Mouse (Mus musculus): Measurements from ENCODE around the gene Acot3. TPM values are rescaled to one million over a fixed set of nuclear protein-coding genes. Genes with fewer than 3 reads are reported as not detected.
"Not testable (repeated sequence)": the region's sequence is repeated elsewhere in the genome, so short reads cannot be mapped to it uniquely, and the experiment has no call there.

The Acot3 gene
- polyA plus RNA-seq, 1 experiment from 2014 or later = 1.3 TPM

GRCm38 (mm10) chr12:84023052-84023745 lies 28.7 kb upstream of the Acot3 start:
- Histone ChIP-seq H3K9me3 (no peaks in the 10 kb centered on the region), H3K9ac (no peak overlapping the region), H3K4me1 (no peaks in the 10 kb centered on the region), H3K4me3 (replicated peaks) (no peak overlapping the region), H3K27ac (no peak overlapping the region), H3K4me2 (no peak overlapping the region), H3K36me3 (no peaks in the 10 kb centered on the region), H3K27me3 (replicated peaks) (no peaks in the 10 kb centered on the region)
- 78% methylated on average over 9 of the region's 9 CpGs for WGBS
- peak; percentile 51; the same call in 1 of the 2 replicates for ATAC-seq (ENCODE audit: insufficient read depth, low FRiP score, low read depth)

GRCm38 (mm10) chr12:84025888-84026287 lies 26.1 kb upstream of the Acot3 start:
- WGBS = 79% methylated on average over 7 of the region's 7 CpGs
- Histone ChIP-seq H3K9me3 (no peaks in the 10 kb centered on the region), H3K4me1 (no peaks in the 10 kb centered on the region)

GRCm38 (mm10) chr12:84028328-84028727 lies 23.6 kb upstream of the Acot3 start:
- not testable (repeated sequence) for H3K9ac ChIP-seq; H3K9me3 ChIP-seq; H3K4me3 ChIP-seq (replicated peaks); H3K4me2 ChIP-seq; ATAC-seq (ENCODE audit: insufficient read depth, low FRiP score, low read depth); H3K4me1 ChIP-seq; H3K36me3 ChIP-seq; H3K27me3 ChIP-seq (replicated peaks); H3K27ac ChIP-seq
- 69% methylated on average over 3 of the region's 3 CpGs for WGBS

More at GRCm38 (mm10) chr12:84025888-84026287, 26.1 kb upstream of the Acot3 start:
- no peak overlapping the region for H3K4me2 ChIP-seq
- no peaks in the 10 kb centered on the region for H3K27me3 ChIP-seq (replicated peaks)
- H3K36me3 ChIP-seq = no peaks in the 10 kb centered on the region
- ATAC-seq (ENCODE audit: insufficient read depth, low FRiP score, low read depth) = no peak
- no peak overlapping the region for H3K9ac ChIP-seq
- H3K4me3 ChIP-seq (replicated peaks) = no peak overlapping the region
- H3K27ac ChIP-seq = no peak overlapping the region

GRCm38 (mm10) chr12:84029043-84029442 lies 22.9 kb upstream of the Acot3 start:
- H3K27me3 ChIP-seq (replicated peaks); H3K9me3 ChIP-seq; H3K4me3 ChIP-seq (replicated peaks); H3K36me3 ChIP-seq; H3K27ac ChIP-seq; H3K4me2 ChIP-seq; H3K9ac ChIP-seq; H3K4me1 ChIP-seq; ATAC-seq (ENCODE audit: insufficient read depth, low FRiP score, low read depth): not testable (repeated sequence)
- WGBS = 91% methylated on average over 1 of the region's 1 CpGs

GRCm38 (mm10) chr12:84030659-84031332 lies 21.1 kb upstream of the Acot3 start:
- Histone ChIP-seq H3K36me3 (no peaks in the 10 kb centered on the region), H3K9ac (no peak overlapping the region), H3K9me3 (no peaks in the 10 kb centered on the region), H3K4me3 (replicated peaks) (no peak overlapping the region), H3K4me2 (no peak overlapping the region), H3K27ac (no peak overlapping the region), H3K4me1 (no peaks in the 10 kb centered on the region), H3K27me3 (replicated peaks) (no peaks in the 10 kb centered on the region)
- 58% methylated on average over 4 of the region's 4 CpGs for WGBS
- ATAC-seq (ENCODE audit: insufficient read depth, low FRiP score, low read depth) = 0 out of 2 replicates have a peak, but pooled peaks have one; percentile 39

- no peak overlapping the region for H3K27ac ChIP-seq
- no peak overlapping the region for H3K4me2 ChIP-seq
- H3K36me3 ChIP-seq = no peaks in the 10 kb centered on the region
- H3K9me3 ChIP-seq = no peaks in the 10 kb centered on the region
- ATAC-seq (ENCODE audit: insufficient read depth, low FRiP score, low read depth) = no peak
- H3K27me3 ChIP-seq (replicated peaks) = no peaks in the 10 kb centered on the region
- no peak overlapping the region for H3K9ac ChIP-seq
- H3K4me1 ChIP-seq = no peaks in the 10 kb centered on the region
- no peak overlapping the region for H3K4me3 ChIP-seq (replicated peaks)
- WGBS = 84% methylated on average over 4 of the region's 4 CpGs
Observed at GRCm38 (mm10) chr12:84032854-84033253, 19.1 kb upstream of the Acot3 start.

GRCm38 (mm10) chr12:84033302-84033701 lies 18.6 kb upstream of the Acot3 start:
- H3K27ac ChIP-seq = not testable (repeated sequence)
- WGBS = 74% methylated on average over 2 of the region's 2 CpGs

GRCm38 (mm10) chr12:84034108-84034507 lies 17.8 kb upstream of the Acot3 start:
- Histone ChIP-seq H3K9me3 (no peaks in the 10 kb centered on the region), H3K4me3 (replicated peaks) (no peak overlapping the region), H3K27ac (no peak overlapping the region), H3K27me3 (replicated peaks) (no peaks in the 10 kb centered on the region), H3K4me1 (no peaks in the 10 kb centered on the region), H3K9ac (no peak overlapping the region), H3K4me2 (no peak overlapping the region), H3K36me3 (no peaks in the 10 kb centered on the region)
- ATAC-seq (ENCODE audit: insufficient read depth, low FRiP score, low read depth) = no peak
- WGBS = 29% methylated on average over 4 of the region's 4 CpGs

More at GRCm38 (mm10) chr12:84033302-84033701, 18.6 kb upstream of the Acot3 start:
- not testable (repeated sequence) for H3K9ac ChIP-seq; H3K4me1 ChIP-seq; ATAC-seq (ENCODE audit: insufficient read depth, low FRiP score, low read depth); H3K4me2 ChIP-seq; H3K36me3 ChIP-seq; H3K27me3 ChIP-seq (replicated peaks); H3K9me3 ChIP-seq; H3K4me3 ChIP-seq (replicated peaks)

GRCm38 (mm10) chr12:84038241-84038640 lies 13.7 kb upstream of the Acot3 start, which contains the start of gene Acot4:
TSS of gene Acot4 (plus strand) at chr12:84038379.
- not testable (repeated sequence) for H3K4me1 ChIP-seq; ATAC-seq (ENCODE audit: insufficient read depth, low FRiP score, low read depth); H3K27ac ChIP-seq; H3K36me3 ChIP-seq; H3K9me3 ChIP-seq; H3K27me3 ChIP-seq (replicated peaks)
- Histone ChIP-seq H3K9ac (0 out of 2 replicates have a peak within 1 kb of the TSS, but pooled peaks have one; percentile 25), H3K4me2 (peak within 1 kb of the TSS; percentile 71), H3K4me3 (replicated peaks) (peak within 1 kb of the TSS; percentile 48)
- 8% methylated on average over 32 of the region's 32 CpGs for WGBS

GRCm38 (mm10) chr12:84038691-84039111 lies 13.2 kb upstream of the Acot3 start, which contains the start of gene Gm49366:
TSS of gene Gm49366 (plus strand) at chr12:84038935.
- WGBS = 2% methylated on average over 39 of the region's 39 CpGs
- peak; percentile 60; the same call in 1 of the 2 replicates for ATAC-seq (ENCODE audit: insufficient read depth, low FRiP score, low read depth)
- H3K9me3 ChIP-seq; H3K36me3 ChIP-seq; H3K27me3 ChIP-seq (replicated peaks); H3K27ac ChIP-seq; H3K4me1 ChIP-seq: not testable (repeated sequence)
- H3K4me3 ChIP-seq (replicated peaks) = peak within 1 kb of the TSS; percentile 48
- H3K4me2 ChIP-seq = peak within 1 kb of the TSS; percentile 71
- 0 out of 2 replicates have a peak within 1 kb of the TSS, but pooled peaks have one; percentile 25 for H3K9ac ChIP-seq

GRCm38 (mm10) chr12:84042248-84042647 lies 9.7 kb upstream of the Acot3 start:
- no peaks in the 10 kb centered on the region for H3K27me3 ChIP-seq (replicated peaks)
- H3K36me3 ChIP-seq = no peaks in the 10 kb centered on the region
- 66% methylated on average over 5 of the region's 5 CpGs for WGBS
- H3K4me3 ChIP-seq (replicated peaks) = no peak overlapping the region
- H3K4me1 ChIP-seq = no peaks in the 10 kb centered on the region
- H3K9me3 ChIP-seq = no peaks in the 10 kb centered on the region
- no peak overlapping the region for H3K9ac ChIP-seq
- ATAC-seq (ENCODE audit: insufficient read depth, low FRiP score, low read depth) = no peak
- no peak overlapping the region for H3K4me2 ChIP-seq
- H3K27ac ChIP-seq = no peak overlapping the region

- H3K4me1 ChIP-seq = no peaks in the 10 kb centered on the region
- ATAC-seq (ENCODE audit: insufficient read depth, low FRiP score, low read depth) = no peak
- no peaks in the 10 kb centered on the region for H3K9me3 ChIP-seq
- no peak overlapping the region for H3K9ac ChIP-seq
- no peaks in the 10 kb centered on the region for H3K36me3 ChIP-seq
- no peak overlapping the region for H3K27ac ChIP-seq
- H3K27me3 ChIP-seq (replicated peaks) = no peaks in the 10 kb centered on the region
- no peak overlapping the region for H3K4me3 ChIP-seq (replicated peaks)
- WGBS = 56% methylated on average over 2 of the region's 2 CpGs
- H3K4me2 ChIP-seq = no peak overlapping the region
Observed at GRCm38 (mm10) chr12:84044045-84044444, 7.9 kb upstream of the Acot3 start.
